8 mouse cellular contexts compared by ENCODE assay signal in the genomic region with DNA sequence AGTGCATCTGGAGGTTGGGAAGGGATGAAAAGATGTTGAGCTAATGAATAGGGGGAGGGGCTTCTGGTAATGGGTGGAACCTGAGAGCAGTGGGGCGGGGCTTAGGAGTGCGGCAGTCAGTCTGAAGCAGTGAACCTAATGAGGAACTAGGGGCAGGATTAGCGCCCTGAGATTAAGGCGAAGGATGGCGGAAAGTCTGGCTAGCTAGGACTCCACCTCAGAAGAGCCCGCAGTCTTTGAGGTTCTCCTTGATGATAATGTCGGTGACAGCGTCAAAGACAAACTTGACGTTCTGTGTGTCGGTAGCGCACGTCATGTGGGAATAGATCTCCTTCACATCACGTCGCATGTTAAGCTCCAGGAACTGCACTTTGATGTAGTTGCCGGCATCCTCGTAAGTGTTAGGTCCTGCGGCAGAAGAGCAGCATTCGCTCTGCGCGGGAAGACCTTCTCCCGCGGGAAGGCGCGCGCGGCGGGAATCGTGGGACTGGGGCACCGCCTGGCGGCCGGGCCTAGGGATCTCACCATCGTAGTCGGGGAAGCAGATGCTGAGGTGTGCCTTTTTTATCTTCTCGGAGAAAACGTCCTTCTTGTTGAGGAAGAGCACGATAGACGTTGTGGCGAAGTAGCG. TPM values are rescaled to one million over a fixed set of nuclear protein-coding genes. Genes with fewer than 3 reads are reported as not detected.
DNase-seq lines count a peak whose midpoint lies in the region; ATAC-seq and TF ChIP-seq lines count a peak whose summit lies in the region.

No protein-coding gene starts in this region.

- ATAC-seq in midbrain, postnatal 0 days (ENCODE audit: low FRiP score) = peak; percentile 65

- peaks cover 12% of the 10 kb centered on the region; the same call in 1 of the 2 replicates for H3K27me3 ChIP-seq in midbrain, postnatal 0 days (ENCODE audit: insufficient read depth, low read length)

- H3K4me3 ChIP-seq in midbrain, postnatal 0 days (ENCODE audit: low read depth, low read length) = peak overlapping the region; percentile 35

- no peaks in the 10 kb centered on the region for H3K9me3 ChIP-seq in midbrain, postnatal 0 days (ENCODE audit: low read length)

- H3K4me2 ChIP-seq in midbrain, postnatal 0 days (ENCODE audit: low read depth, low read length, poor library complexity, severe bottlenecking) = peak overlapping the region; percentile 70

- DNase-seq in adrenal gland, adult (ENCODE audit: inconsistent age in 2 of 2, low spot score in 1 of 2) = peak; percentile 69 to 87
- no peak for DNase-seq in adrenal gland, adult 8-10 months
- DNase-seq in embryo, embryonic 10.5 days (ENCODE audit: low spot score) = peak; percentile 86
- peak; percentile 93 for DNase-seq in heart, adult 11 months
- peak; percentile 44 for DNase-seq in kidney, adult 11 months
- peak; percentile 61 for DNase-seq in liver
- DNase-seq in midbrain, postnatal 0 days (ENCODE audit: low spot score) = peak; percentile 75
- DNase-seq in spleen, postnatal 4 days (ENCODE audit: low spot score in 2 of 2) = peak; percentile 37 to 75

- no peaks in the 10 kb centered on the region for H3K4me1 ChIP-seq in midbrain, postnatal 0 days (ENCODE audit: insufficient read depth, low read length)

- H3K36me3 ChIP-seq in midbrain, postnatal 0 days (ENCODE audit: insufficient read depth, low read length) = no peaks in the 10 kb centered on the region

- H3K27ac ChIP-seq in midbrain, postnatal 0 days (ENCODE audit: low read depth, low read length) = no peak overlapping the region

- TF ChIP-seq CTCF in midbrain, postnatal 0 days (IDR thresholded peaks at IDR 0.05) = peak; percentile 87

- 2% methylated on average over 39 of the region's 39 CpGs for WGBS in midbrain, postnatal 0 days

- H3K9ac ChIP-seq in midbrain, postnatal 0 days (replicated peaks; ENCODE audit: low read length, poor library complexity, severe bottlenecking) = peak overlapping the region; percentile 55

RNA-seq across cellular contexts. Expression of gene Gnat1, which starts 3.7 kb away (rescaled TPM):
- total RNA-seq in adrenal gland, adult 8-10 months (2022) = under 1 TPM in 1 of 4 experiments, not detected in 3; 0.74 TPM
- total RNA-seq in midbrain, postnatal 0 days (2014; rRNA removed) = 0.52 and 0.55 TPM in 2 replicates
- polyA plus RNA-seq in midbrain, postnatal 0 days (2015; fragmentation: Nextera tagmentation; extraction: Ambion mirVana) = 2.3 and 2.6 TPM in 2 replicates

RNA-seq across cellular contexts. Expression of gene Slc38a3, which starts 6.5 kb away (rescaled TPM):
- total RNA-seq in adrenal gland, adult 8-10 months (2022) = 1 to 10 TPM in 1 of 4 experiments, under 1 TPM in 3; 0.31 to 2.2 (median 0.74) TPM
- 70.0 and 94.5 TPM in 2 replicates for total RNA-seq in midbrain, postnatal 0 days (2014; rRNA removed)
- polyA plus RNA-seq in midbrain, postnatal 0 days (2015; fragmentation: Nextera tagmentation; extraction: Ambion mirVana) = 37.6 and 44.6 TPM in 2 replicates

RNA-seq across cellular contexts. Expression of gene Sema3f, which starts 34.5 kb away (rescaled TPM):
- total RNA-seq in adrenal gland, adult 8-10 months (2022) = 10 to 100 TPM; 25.0 to 41.2 (median 29.8) TPM
- 115 and 120 TPM in 2 replicates for total RNA-seq in midbrain, postnatal 0 days (2014; rRNA removed)
- 13.5 and 14.1 TPM in 2 replicates for polyA plus RNA-seq in midbrain, postnatal 0 days (2015; fragmentation: Nextera tagmentation; extraction: Ambion mirVana)

RNA-seq across cellular contexts. Expression of gene Gnai2, which starts 40.6 kb away (rescaled TPM):
- 100 to 1,000 TPM; 229 to 382 (median 295) TPM for total RNA-seq in adrenal gland, adult 8-10 months (2022)
- 224 and 241 TPM in 2 replicates for total RNA-seq in midbrain, postnatal 0 days (2014; rRNA removed)
- polyA plus RNA-seq in midbrain, postnatal 0 days (2015; fragmentation: Nextera tagmentation; extraction: Ambion mirVana) = 260 and 264 TPM in 2 replicates

Comparison
In these comparisons a context has a peak if more than half of its experiments do, and no peak if none do; other contexts are left out.
1. RNA of gene Slc38a3, which starts 6.5 kb away (total RNA-seq): 70.0 to 94.5 TPM in midbrain, postnatal 0 days; 0.31 to 2.2 TPM in adrenal gland, adult 8-10 months; every median in the first group is over 10 times any median in the second.